Mouse (Mus musculus) left cerebral cortex, adult 2 months (tissue): ENCODE measurements around the gene H2afy. TPM values are rescaled to one million over a fixed set of nuclear protein-coding genes. Genes with fewer than 3 reads are reported as not detected.

ENCODE experiments used
- DNase-seq, 2 experiments: peaks; one replicate each; pipeline ENCODE4 v3.0.0; 2021 to 2022; ENCODE audit warnings: low spot score in 2 of 2, mixed read lengths in 1 of 2; ENCODE audit errors: extremely low spot score in 1 of 2
- H3K27ac ChIP-seq: fragments of 200-600 bp; 2 replicates; pipeline ENCODE4 v1.8.1; 2022
- H3K4me3 ChIP-seq: fragments of 200-600 bp; 2 replicates; pipeline ENCODE4 v1.8.1; 2022
- CTCF ChIP-seq: fragments of 200-600 bp; IDR thresholded peaks from 2 replicates; pipeline ENCODE4 v1.8.1; 2022; ENCODE audit warnings: antibody characterized with exemption, mild to moderate bottlenecking, moderate library complexity
- intact Hi-C: fragments of 180-260 bp; cut with DNase I; formaldehyde crosslinking; loops from one replicate; pipeline ENCODE4 v1.15.1; 2025
- total RNA-seq, 2 experiments: library from RNA; stranded (reverse); gene quantifications; 2 replicates each; pipeline ENCODE4 v1.2.3; 2021

H2afy gene
- total RNA-seq, 2 experiments from 2014 or later: 107 to 111 TPM

DNA sequence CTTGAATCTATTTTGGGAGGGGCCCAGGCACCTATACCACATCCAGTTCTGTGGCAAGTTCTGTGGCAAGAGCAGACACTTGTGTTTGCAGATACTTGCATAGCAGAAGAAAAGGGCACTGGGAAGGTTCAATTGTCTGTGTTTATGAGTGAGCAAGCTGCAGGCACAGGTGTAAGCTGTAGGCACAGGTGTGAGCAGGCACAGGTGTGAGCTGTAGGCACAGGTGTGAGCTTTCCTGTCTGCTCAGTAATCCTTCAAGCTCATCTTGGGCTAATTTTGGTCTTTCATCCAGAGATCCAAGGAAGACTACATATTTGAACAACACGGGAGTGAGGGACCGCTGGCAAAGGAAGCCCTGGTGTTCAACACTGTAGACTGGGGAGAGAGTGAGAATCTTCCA lies 56.5 kb downstream of the H2afy start:
- Histone ChIP-seq H3K4me3 (no peak overlapping the region), H3K27ac (no peak overlapping the region)
- no peak for TF ChIP-seq CTCF
- intact Hi-C loops: no loop called here
- no peak for DNase-seq

DNA sequence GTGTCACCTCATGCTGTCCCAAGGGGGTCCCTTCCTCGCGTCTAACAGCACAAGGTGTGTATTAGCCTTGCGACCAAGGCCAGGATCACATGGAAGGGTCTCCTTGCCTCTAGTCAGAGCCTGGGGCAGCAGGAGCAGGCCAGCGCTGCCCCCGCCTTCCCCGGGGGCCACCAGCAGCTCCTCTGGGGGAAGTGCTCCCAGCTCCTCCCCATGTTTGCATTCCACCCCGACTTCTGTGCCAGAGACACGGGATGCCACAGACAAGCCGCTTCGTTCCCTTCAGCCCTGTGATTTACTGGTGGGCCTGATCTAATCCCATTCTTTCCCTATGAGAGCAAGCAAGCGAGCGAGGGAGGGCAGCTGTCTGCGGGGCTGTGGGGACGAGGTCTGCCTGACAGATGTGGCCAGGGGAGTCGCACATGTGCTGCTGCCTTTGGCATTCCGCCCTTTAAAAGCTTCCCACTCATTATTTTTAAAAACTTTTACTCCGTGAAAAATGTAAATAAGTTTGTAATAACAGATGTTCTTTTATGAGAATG lies 57.4 kb downstream of the H2afy start:
- Histone ChIP-seq H3K4me3 (no peak overlapping the region), H3K27ac (no peak overlapping the region)
- DNase-seq: no peak
- intact Hi-C loops: no loop called here
- no peak for TF ChIP-seq CTCF

DNA sequence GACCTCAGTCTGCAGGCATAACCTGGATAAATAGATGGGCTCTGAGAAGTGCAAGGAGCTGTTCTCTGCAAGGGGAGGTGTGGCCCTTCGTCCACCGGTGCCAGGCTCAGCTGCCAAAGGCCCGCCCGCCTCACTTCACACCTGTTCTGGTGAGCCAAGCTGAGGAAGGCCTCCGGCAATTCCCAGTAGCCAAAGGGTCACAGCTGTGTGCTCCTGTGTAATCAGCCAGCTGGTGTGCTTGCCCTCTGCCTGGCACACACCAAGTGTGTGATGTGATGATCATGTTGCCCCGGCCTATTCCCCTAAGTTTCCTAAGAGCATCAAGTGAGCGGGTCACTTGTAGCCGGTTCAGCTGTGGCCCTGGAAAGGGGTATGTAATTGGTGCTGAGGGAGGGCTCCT lies 60.2 kb downstream of the H2afy start:
- no peak for TF ChIP-seq CTCF
- intact Hi-C loops: no loop called here
- Histone ChIP-seq H3K4me3 (no peak overlapping the region), H3K27ac (no peak overlapping the region)
- no peak for DNase-seq

DNA sequence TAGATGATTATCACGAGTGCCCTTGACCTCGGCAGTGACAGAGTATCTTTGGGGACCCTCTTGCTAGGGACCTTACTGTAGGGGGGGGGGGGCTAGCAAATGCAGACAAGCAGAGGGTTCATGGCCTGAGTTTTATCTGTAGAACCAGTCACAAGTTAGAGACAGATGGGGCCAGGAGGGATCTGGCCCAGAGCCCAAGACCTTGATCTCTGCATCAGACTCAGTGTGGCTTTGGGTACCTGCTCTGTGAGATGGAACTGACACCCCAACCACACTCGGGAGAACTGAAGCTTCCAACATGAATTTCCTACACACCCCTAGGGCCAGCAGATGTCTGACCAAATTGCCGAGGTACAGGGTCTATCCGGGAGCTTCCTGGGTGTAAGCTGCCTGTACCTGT lies 63.0 kb downstream of the H2afy start:
- intact Hi-C loops: no loop called here
- DNase-seq: no peak
- no peak for TF ChIP-seq CTCF
- Histone ChIP-seq H3K27ac (no peak overlapping the region), H3K4me3 (no peak overlapping the region)

DNA sequence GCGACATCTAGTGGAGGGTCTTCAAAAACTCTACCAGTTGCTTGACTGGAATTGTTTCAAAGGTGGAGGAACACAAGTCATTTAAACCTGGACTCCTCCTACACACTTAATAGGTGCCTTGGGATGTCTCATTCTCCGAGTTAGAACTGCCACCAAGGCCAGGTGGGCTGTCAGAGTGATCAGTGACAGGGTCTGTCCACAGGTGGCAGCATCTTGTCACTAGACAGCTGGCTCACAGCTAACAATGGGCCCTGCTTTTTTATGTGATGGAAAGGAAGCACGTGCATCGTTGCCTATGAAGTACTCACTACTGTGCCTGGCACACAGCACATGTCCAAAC lies 63.9 kb downstream of the H2afy start:
- H3K27ac ChIP-seq: no peak overlapping the region
- no peak overlapping the region for H3K4me3 ChIP-seq
- no peak for DNase-seq
- intact Hi-C loops: no loop called here
- TF ChIP-seq CTCF: peak; percentile 60

DNA sequence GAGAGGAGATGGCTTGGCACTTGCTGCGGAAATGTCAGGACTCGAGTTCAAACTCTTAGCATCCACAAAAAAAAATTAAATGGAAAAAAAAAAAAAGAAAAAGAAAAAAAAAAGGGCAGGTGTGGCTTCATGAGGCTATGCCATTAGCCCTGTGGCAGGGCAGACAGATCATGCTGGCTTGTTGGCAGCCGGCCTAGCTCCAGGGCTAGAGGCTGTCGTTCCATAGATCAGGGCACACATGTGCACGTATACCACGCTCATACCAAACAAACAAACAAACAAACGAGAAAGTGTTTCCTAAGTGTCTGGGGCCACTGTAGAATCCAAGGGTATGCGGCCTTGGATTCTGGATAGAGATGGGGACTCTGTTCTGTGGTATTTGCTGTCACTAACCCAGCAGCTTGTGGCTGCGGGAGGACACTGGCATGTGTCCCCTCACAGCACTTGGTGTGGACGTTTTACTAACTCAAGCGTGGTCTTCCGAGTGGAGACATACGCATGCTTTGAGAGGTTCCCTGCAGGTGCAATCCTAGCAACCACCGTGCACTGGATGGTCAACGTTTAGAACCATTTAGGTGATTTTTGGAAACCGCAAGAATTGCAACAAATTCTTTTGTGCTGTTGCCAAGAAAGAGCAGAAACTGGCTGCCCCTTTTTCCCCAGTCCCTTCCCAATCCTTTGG lies 64.4 kb downstream of the H2afy start:
- no peak for DNase-seq
- H3K4me3 ChIP-seq: no peak overlapping the region
- intact Hi-C loops: no loop called here
- TF ChIP-seq CTCF: no peak
- no peak overlapping the region for H3K27ac ChIP-seq

DNA sequence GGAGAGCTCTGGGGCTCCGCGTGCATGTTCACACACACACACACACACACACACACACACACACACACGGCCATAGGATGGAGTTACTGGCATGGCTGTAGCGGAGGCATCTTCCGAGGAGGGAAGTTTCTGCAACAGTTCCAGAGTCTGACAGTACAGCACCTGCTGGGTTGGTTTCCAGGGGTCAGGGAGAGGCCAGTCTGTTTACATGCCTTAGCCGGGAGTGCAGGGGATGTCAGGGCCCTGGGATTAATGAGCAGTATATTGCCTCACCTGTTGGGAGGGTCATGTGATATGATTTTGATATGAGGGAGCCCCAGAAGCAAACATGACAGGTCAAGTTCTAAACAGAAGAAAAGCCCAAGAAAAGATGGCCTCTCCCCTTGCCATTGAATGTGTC lies 66.5 kb downstream of the H2afy start:
- no peak overlapping the region for H3K4me3 ChIP-seq
- no peak for DNase-seq
- no peak for TF ChIP-seq CTCF
- intact Hi-C loops: no loop called here
- H3K27ac ChIP-seq: no peak overlapping the region

DNA sequence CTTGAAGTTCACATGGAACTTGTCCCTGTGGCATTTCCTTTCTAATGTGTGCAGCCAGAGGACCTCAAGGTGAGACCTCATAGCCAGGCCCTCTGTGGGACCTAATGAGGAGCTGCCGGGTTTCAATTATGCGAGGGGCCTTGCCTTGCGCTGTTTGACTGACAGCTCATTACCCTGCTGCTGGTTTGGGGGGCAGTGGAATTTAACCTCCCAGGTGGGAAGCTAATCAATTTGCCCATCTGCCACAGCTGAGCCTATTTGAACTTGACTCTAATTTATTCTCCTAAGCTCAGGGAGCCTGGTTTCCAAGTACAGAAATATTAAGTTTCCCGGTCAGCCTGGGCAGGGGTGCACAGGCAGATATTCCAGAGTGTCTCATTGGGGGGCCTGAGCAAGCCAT lies 67.6 kb downstream of the H2afy start:
- TF ChIP-seq CTCF: no peak
- Histone ChIP-seq H3K27ac (no peak overlapping the region), H3K4me3 (no peak overlapping the region)
- no peak for DNase-seq
- intact Hi-C loops: no loop called here

DNA sequence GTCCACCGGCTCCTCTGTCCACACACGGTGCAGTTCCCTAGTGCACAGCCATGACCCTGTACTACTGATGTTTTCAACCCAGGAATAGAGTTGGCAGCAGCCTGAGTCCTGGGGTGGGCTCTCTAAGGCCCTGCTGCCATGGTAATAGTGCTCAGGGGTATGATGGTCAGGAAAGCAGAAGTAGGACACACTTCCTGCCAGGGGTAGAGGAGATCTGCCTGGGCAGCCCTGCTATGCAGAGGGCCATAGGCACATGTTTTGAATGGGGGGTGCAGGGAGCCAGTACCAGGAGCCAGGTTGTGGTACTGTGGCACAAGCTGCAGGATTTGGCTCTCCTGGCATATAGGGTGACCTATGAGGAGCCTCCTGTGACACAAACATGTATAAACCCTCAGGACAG lies 69.3 kb downstream of the H2afy start:
- H3K4me3 ChIP-seq: no peak overlapping the region
- H3K27ac ChIP-seq: no peak overlapping the region
- no peak for TF ChIP-seq CTCF
- no peak for DNase-seq
- intact Hi-C loops: no loop called here

DNA sequence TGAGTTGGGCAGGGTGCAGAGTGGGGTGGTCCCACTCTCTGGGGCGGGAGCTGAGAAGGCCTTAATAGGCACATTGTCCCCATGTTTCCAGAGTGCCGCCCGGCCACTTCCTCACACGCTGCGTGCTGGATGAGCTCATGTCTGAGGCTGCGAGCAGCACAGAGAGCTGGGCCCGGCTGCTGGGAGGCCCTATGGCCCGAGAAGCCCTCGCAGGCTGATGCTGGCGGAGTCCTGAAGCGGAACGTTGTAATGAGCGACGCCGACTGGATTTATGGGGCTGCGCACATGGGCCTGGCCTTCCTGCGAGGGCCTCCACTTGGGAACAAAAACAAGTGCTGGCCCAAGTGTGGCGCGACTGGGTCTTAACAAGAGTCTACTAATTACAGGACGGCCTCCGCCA lies 70.0 kb downstream of the H2afy start:
- no peak for TF ChIP-seq CTCF
- H3K27ac ChIP-seq: no peak overlapping the region
- intact Hi-C loops: no loop called here
- no peak for DNase-seq
- H3K4me3 ChIP-seq: no peak overlapping the region

DNA sequence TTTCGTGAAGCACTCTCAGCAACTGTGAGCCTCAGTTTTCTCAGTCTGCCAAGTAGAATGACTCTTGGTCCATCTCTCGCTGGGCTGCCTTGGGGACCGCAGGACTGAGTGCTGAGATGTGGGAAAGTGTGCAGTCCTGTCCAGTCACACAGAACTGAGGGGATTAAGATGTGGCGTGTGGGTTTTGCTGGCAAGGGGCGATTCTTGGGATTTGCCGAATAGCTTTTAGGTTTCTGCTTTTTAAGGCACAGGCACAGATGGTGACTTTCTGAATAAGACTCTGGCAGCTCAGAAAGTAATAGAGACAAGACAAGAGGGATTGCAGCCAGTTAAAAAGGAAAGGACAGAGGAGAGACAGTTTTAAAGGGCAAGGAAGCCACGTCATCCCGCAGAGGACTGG lies 78.4 kb downstream of the H2afy start:
- H3K27ac ChIP-seq: 0 out of 2 replicates have a peak overlapping the region, but pooled peaks have one; percentile 50
- intact Hi-C loops: no loop called here
- no peak for DNase-seq

DNA sequence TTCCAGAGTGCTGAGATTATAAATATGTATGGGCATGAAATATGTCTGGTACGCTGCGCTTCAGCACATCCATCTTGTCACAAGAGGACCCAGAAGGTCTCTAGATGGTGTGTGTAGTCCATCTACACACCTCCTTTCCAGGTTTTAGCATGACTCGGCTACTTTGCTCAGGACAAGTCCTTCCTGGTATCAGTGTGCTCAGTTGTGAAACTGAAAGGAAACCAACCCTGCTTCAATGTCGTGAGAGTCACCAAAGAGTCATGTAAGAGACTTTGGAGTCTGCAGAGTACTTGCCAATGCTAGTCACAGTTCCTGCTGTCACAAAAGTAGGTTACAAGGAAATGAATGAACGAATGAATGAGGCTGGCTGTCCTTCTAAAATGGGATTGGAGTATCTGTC lies 80.4 kb downstream of the H2afy start:
- H3K4me3 ChIP-seq: no peak overlapping the region
- intact Hi-C loops: no loop called here
- no peak for DNase-seq
- H3K27ac ChIP-seq: no peak overlapping the region
- TF ChIP-seq CTCF: no peak

More for the DNA sequence above, 78.4 kb downstream of the H2afy start:
- TF ChIP-seq CTCF: no peak
- H3K4me3 ChIP-seq: no peak overlapping the region

DNA sequence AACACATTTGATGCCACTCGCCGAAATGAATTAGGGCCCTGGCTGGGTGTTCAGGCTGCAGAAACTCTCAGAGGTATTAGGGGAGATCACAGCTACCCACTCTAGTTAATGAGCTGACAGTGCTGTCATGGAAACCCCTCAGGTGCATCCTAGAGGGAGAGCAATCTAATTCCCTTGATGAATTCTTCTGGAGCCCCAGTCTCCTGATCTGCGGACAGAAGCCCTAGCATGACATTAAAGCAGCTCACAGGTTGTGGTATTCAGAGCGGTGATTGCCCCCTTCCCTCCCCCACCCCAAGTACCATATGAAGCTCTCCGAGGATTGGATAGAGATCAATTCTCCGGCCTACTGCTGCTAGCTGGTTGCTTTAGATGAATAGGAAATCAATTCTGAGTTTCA lies 82.1 kb downstream of the H2afy start:
- no peak overlapping the region for H3K27ac ChIP-seq
- no peak for DNase-seq
- TF ChIP-seq CTCF: no peak
- no peak overlapping the region for H3K4me3 ChIP-seq
- intact Hi-C loops: no loop called here

DNA sequence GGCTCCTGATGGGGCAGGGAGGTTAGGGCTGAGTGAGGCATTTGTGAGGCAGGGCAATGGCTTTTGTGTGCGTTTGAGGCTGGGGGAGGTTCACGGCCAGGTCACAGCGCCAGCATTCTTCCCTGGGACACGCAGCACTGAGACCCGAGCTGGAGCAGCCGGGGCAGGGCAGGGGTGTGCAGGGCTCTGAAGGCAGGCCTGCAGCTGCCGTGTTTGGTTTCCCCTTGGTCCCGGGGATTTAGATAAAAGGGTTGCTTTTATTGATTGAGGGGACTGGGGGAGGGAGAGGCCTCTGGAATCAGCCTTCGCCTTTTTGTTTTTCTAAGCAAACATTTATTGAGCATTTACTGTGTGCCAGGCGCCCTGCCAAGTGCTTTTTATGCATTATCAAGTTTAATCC lies 83.4 kb downstream of the H2afy start:
- no peak overlapping the region for H3K27ac ChIP-seq
- DNase-seq: no peak
- TF ChIP-seq CTCF: no peak
- intact Hi-C loops: no loop called here
- H3K4me3 ChIP-seq: no peak overlapping the region
